Comparison of ENCODE assay signal across 8 mouse cellular contexts in genomic region chr2:177398096-177398495, GRCm38 (mm10). TPM values are rescaled to one million over a fixed set of nuclear protein-coding genes. Genes with fewer than 3 reads are reported as not detected.
DNase-seq lines count a peak whose midpoint lies in the region; ATAC-seq lines count a peak whose summit lies in the region.
"Not testable (repeated sequence)": the region's sequence is repeated elsewhere in the genome, so short reads cannot be mapped to it uniquely, and the experiment has no call there.

Gene Gm14418 (minus strand): TSS chr2:177398320.

- ATAC-seq in hindbrain, embryonic 13.5 days (ENCODE audit: low FRiP score); liver, embryonic 12.5 days; midbrain, embryonic 14.5 days (ENCODE audit: low FRiP score, low TSS enrichment): not testable (repeated sequence)

- H3K27me3 ChIP-seq in embryonic facial prominence, embryonic 10.5 days (replicated peaks; ENCODE audit: low read depth, poor library complexity, severe bottlenecking); hindbrain, embryonic 13.5 days; liver, embryonic 12.5 days (replicated peaks); midbrain, embryonic 14.5 days (ENCODE audit: control insufficient read depth, insufficient read depth, low read length): not testable (repeated sequence)

- not testable (repeated sequence) for H3K9me3 ChIP-seq in embryonic facial prominence, embryonic 10.5 days; hindbrain, embryonic 13.5 days; liver, embryonic 12.5 days (replicated peaks); midbrain, embryonic 14.5 days (ENCODE audit: control insufficient read depth, low read length)

- not testable (repeated sequence) for H3K27ac ChIP-seq in embryonic facial prominence, embryonic 10.5 days (replicated peaks); hindbrain, embryonic 13.5 days; liver, embryonic 12.5 days; midbrain, embryonic 14.5 days (replicated peaks; ENCODE audit: low read depth, low read length)

- H3K36me3 ChIP-seq in embryonic facial prominence, embryonic 10.5 days (replicated peaks); hindbrain, embryonic 13.5 days; liver, embryonic 12.5 days; midbrain, embryonic 14.5 days (ENCODE audit: control insufficient read depth, insufficient read depth, low read length): not testable (repeated sequence)

- DNase-seq in 3T3-L1 (ENCODE audit: low read depth, low spot score) = peak; percentile 58
- DNase-seq in adrenal gland, postnatal 14 days = peak; percentile 2
- DNase-seq in embryonic facial prominence, embryonic 10.5 days (ENCODE audit: low spot score) = not testable (repeated sequence)
- DNase-seq in heart, adult 11 months = peak; percentile 90
- DNase-seq in layer of hippocampus, adult 9-11 months = peak; percentile 2
- DNase-seq in midbrain, embryonic 14.5 days = peak; percentile 0

- H3K4me1 ChIP-seq in embryonic facial prominence, embryonic 10.5 days; hindbrain, embryonic 13.5 days (replicated peaks); liver, embryonic 12.5 days; midbrain, embryonic 14.5 days (ENCODE audit: control insufficient read depth, insufficient read depth, low read length): not testable (repeated sequence)

- 34% methylated on average over 6 of the region's 6 CpGs for WGBS in embryonic facial prominence, embryonic 10.5 days
- WGBS in hindbrain, embryonic 13.5 days = 44% methylated on average over 6 of the region's 6 CpGs
- 19% methylated on average over 6 of the region's 6 CpGs for WGBS in liver, embryonic 12.5 days (ENCODE audit: insufficient replicate concordance)
- WGBS in midbrain, embryonic 14.5 days = 43% methylated on average over 6 of the region's 6 CpGs

- peak within 1 kb of the TSS; percentile 50 for H3K4me3 ChIP-seq in embryonic facial prominence, embryonic 10.5 days
- H3K4me3 ChIP-seq in hindbrain, embryonic 13.5 days = peak within 1 kb of the TSS; percentile 31
- peak within 1 kb of the TSS; percentile 44 for H3K4me3 ChIP-seq in liver, embryonic 12.5 days
- H3K4me3 ChIP-seq in midbrain, embryonic 14.5 days (replicated peaks; ENCODE audit: low read depth, low read length) = 0 out of 2 replicates have a peak within 1 kb of the TSS, but pooled peaks have one; percentile 15

- H3K9ac ChIP-seq in hindbrain, embryonic 13.5 days; liver, embryonic 12.5 days; midbrain, embryonic 14.5 days (replicated peaks; ENCODE audit: low read length): not testable (repeated sequence)

- H3K4me2 ChIP-seq in hindbrain, embryonic 13.5 days; midbrain, embryonic 14.5 days (ENCODE audit: low read length): not testable (repeated sequence)
- H3K4me2 ChIP-seq in liver, embryonic 12.5 days = peak within 1 kb of the TSS; percentile 32; the same call in 1 of the 2 replicates

RNA-seq across cellular contexts. Expression of gene Gm14418, which starts in this region (rescaled TPM):
- total RNA-seq in adrenal gland, postnatal 14 days (2021) = 16.2 and 19.2 TPM in 2 replicates
- polyA plus RNA-seq in embryonic facial prominence, embryonic 10.5 days (2016; fragmentation: Nextera tagmentation; extraction: Ambion mirVana) = 11.7 and 12.0 TPM in 2 replicates
- 6.5 and 7.9 TPM in 2 replicates for polyA plus RNA-seq in hindbrain, embryonic 13.5 days (2015; fragmentation: Nextera tagmentation; extraction: Ambion mirVana)
- 2.4 and 3.3 TPM in 2 replicates for polyA plus RNA-seq in liver, embryonic 12.5 days (2016; fragmentation: Nextera tagmentation; extraction: Ambion mirVana)
- 10.0 and 10.9 TPM in 2 replicates for polyA plus RNA-seq in midbrain, embryonic 14.5 days (2014; fragmentation: Nextera tagmentation; extraction: Ambion mirVana)
